ENCODE assay signal across 12 mouse cellular contexts in genomic region chr1:121596951-121597625, GRCm38 (mm10). TPM values are rescaled to one million over a fixed set of nuclear protein-coding genes. Genes with fewer than 3 reads are reported as not detected.
DNase-seq lines count a peak whose midpoint lies in the region; ATAC-seq and TF ChIP-seq lines count a peak whose summit lies in the region.
"Had no signal": no experiment of that assay in that cellular context is flagged by ENCODE, and none has a peak within 500 bp of the region (broad histone marks: within the 10 kb centered on the region; RNA-seq: fewer than 3 reads in every experiment).

No protein-coding gene starts in this region.

- no peak for ATAC-seq in heart, postnatal 0 days (ENCODE audit: insufficient read depth, low read depth)
- ATAC-seq in heart, embryonic 12.5 days (ENCODE audit: insufficient number of reproducible peaks, low FRiP score): no peak
- ATAC-seq in hindbrain, embryonic 16.5 days: peak; percentile 77
- ATAC-seq in monocyte, adult 5-6 weeks (replicated peaks; ENCODE audit: insufficient number of reproducible peaks, low FRiP score, low TSS enrichment, poor library complexity, severe bottlenecking): no peak
- ATAC-seq: inflammation-experienced regulatory T-cells, adult 6 months had no signal

- 29% methylated on average over 4 of the region's 4 CpGs for WGBS in heart, postnatal 0 days
- 32% methylated on average over 4 of the region's 4 CpGs for WGBS in heart, embryonic 12.5 days
- 20% methylated on average over 4 of the region's 4 CpGs for WGBS in hindbrain, embryonic 16.5 days

- TF ChIP-seq CTCF in heart, postnatal 0 days (IDR thresholded peaks at IDR 0.05; ENCODE audit: low read depth): peak; percentile 32

- no peaks in the 10 kb centered on the region for H3K9me3 ChIP-seq in heart, postnatal 0 days (replicated peaks; ENCODE audit: control insufficient read depth, low read length)
- H3K9me3 ChIP-seq in heart, embryonic 12.5 days (replicated peaks): no peaks in the 10 kb centered on the region
- H3K9me3 ChIP-seq in hindbrain, embryonic 16.5 days (ENCODE audit: control insufficient read depth, low read length): no peaks in the 10 kb centered on the region
- H3K9me3 ChIP-seq: G1E had no signal

- H3K27ac ChIP-seq in heart, postnatal 0 days (ENCODE audit: low read depth): no peak overlapping the region
- no peak overlapping the region for H3K27ac ChIP-seq in heart, embryonic 12.5 days (ENCODE audit: poor library complexity, severe bottlenecking)
- H3K27ac ChIP-seq in hindbrain, embryonic 16.5 days (ENCODE audit: low read depth, low read length): no peak overlapping the region

- H3K27me3 ChIP-seq in heart, postnatal 0 days (ENCODE audit: control insufficient read depth, insufficient read depth, low read length): no peaks in the 10 kb centered on the region
- no peaks in the 10 kb centered on the region for H3K27me3 ChIP-seq in heart, embryonic 12.5 days (replicated peaks)
- H3K27me3 ChIP-seq in hindbrain, embryonic 16.5 days (replicated peaks; ENCODE audit: control insufficient read depth, insufficient read depth, low read length): no peaks in the 10 kb centered on the region

- DNase-seq in heart, postnatal 0 days (ENCODE audit: low spot score): peak; percentile 7
- DNase-seq in 416B (ENCODE audit: low read depth) (peak; percentile 37), adipocyte (ENCODE audit: low spot score) (peak; percentile 20)
- no peak for DNase-seq in heart, adult 11 months
- DNase-seq in right cerebral cortex, postnatal 4 days: no peak
- DNase-seq: cerebellum, adult 11-12 months; lung, postnatal 10 days had no signal

- no peak overlapping the region for H3K4me2 ChIP-seq in heart, postnatal 0 days (ENCODE audit: low read depth, low read length)
- no peak overlapping the region for H3K4me2 ChIP-seq in heart, embryonic 12.5 days
- no peak overlapping the region for H3K4me2 ChIP-seq in hindbrain, embryonic 16.5 days (ENCODE audit: low read length)

- no peak overlapping the region for H3K4me3 ChIP-seq in heart, postnatal 0 days (ENCODE audit: low read depth, low read length)
- H3K4me3 ChIP-seq in heart, embryonic 12.5 days: no peak overlapping the region
- H3K4me3 ChIP-seq in hindbrain, embryonic 16.5 days (ENCODE audit: low read length): no peak overlapping the region

- no peaks in the 10 kb centered on the region for H3K36me3 ChIP-seq in heart, postnatal 0 days (replicated peaks; ENCODE audit: control insufficient read depth, insufficient read depth, low read length)
- H3K36me3 ChIP-seq in heart, embryonic 12.5 days: no peaks in the 10 kb centered on the region
- no peaks in the 10 kb centered on the region for H3K36me3 ChIP-seq in hindbrain, embryonic 16.5 days (ENCODE audit: control insufficient read depth, insufficient read depth, low read length)
- H3K36me3 ChIP-seq: G1E had no signal

- H3K9ac ChIP-seq in heart, postnatal 0 days (replicated peaks; ENCODE audit: low read depth, low read length): no peak overlapping the region
- no peak overlapping the region for H3K9ac ChIP-seq in heart, embryonic 12.5 days
- no peak overlapping the region for H3K9ac ChIP-seq in hindbrain, embryonic 16.5 days (ENCODE audit: low read depth, low read length)

- no peaks in the 10 kb centered on the region for H3K4me1 ChIP-seq in heart, postnatal 0 days (ENCODE audit: control insufficient read depth, insufficient read depth)
- no peaks in the 10 kb centered on the region for H3K4me1 ChIP-seq in heart, embryonic 12.5 days (replicated peaks)
- H3K4me1 ChIP-seq in hindbrain, embryonic 16.5 days (ENCODE audit: control insufficient read depth, insufficient read depth, low read depth, low read length): peaks cover 3% of the 10 kb centered on the region; the same call in 1 of the 2 replicates

- TF ChIP-seq EP300 in heart, postnatal 0 days (IDR thresholded peaks at IDR 0.05; ENCODE audit: low read depth): no peak

RNA-seq across cellular contexts. Expression of gene Ddx18, which starts 29.3 kb away (rescaled TPM):
- 11.6 and 52.2 TPM in 2 replicates for total RNA-seq in heart, postnatal 0 days (2014; rRNA removed; ENCODE audit: low replicate concordance)
- polyA plus RNA-seq in heart, postnatal 0 days (2015; fragmentation: Nextera tagmentation; extraction: Ambion mirVana): 23.3 and 23.7 TPM in 2 replicates
- polyA plus RNA-seq in heart, embryonic 12.5 days (2016; fragmentation: Nextera tagmentation; extraction: Ambion mirVana): 46.4 and 47.6 TPM in 2 replicates
- polyA plus RNA-seq in hindbrain, embryonic 16.5 days (2015; fragmentation: Nextera tagmentation; extraction: Ambion mirVana): 25.8 and 29.6 TPM in 2 replicates
- 19.0 to 38.8 TPM (median 25.3 TPM) in 3 replicates for total RNA-seq in monocyte, adult 5-6 weeks (2017)

Comparison
In these comparisons a context has a peak if more than half of its experiments do, and no peak if none do; other contexts are left out.
1. DNase-seq: peak in heart, postnatal 0 days (single experiment), 416B (single experiment) and adipocyte (single experiment); none in heart, adult 11 months (single experiment) and right cerebral cortex, postnatal 4 days (single experiment).